Mouse (Mus musculus) cerebellum, postnatal 36 days (tissue): ENCODE measurements at regions not wholly inside any gene's neighbourhood (a gene's known extent, or its start where the extent isn't known, plus 50 kb on each side); places are given as distances from the start of the nearest gene placed in this dataset.
A peak's percentile ranks its signal among the peaks of the same experiment; 100 is the strongest.

Experiments
- DNase-seq, 2 experiments: peaks; one replicate each; pipeline ENCODE4 v3.0.0; 2021 to 2022; ENCODE audit warnings: mixed read lengths in 2 of 2

GRCm38 (mm10) chr2:159168553-159169064, 374.0 kb downstream of the Dhx35 start:
- DNase-seq: no peak

- no peak for DNase-seq
Observed at GRCm38 (mm10) chr2:159196156-159196555, 401.5 kb downstream of the Dhx35 start.

- no peak for DNase-seq
Observed at GRCm38 (mm10) chr2:159232266-159232665, 437.7 kb downstream of the Dhx35 start.

DNA sequence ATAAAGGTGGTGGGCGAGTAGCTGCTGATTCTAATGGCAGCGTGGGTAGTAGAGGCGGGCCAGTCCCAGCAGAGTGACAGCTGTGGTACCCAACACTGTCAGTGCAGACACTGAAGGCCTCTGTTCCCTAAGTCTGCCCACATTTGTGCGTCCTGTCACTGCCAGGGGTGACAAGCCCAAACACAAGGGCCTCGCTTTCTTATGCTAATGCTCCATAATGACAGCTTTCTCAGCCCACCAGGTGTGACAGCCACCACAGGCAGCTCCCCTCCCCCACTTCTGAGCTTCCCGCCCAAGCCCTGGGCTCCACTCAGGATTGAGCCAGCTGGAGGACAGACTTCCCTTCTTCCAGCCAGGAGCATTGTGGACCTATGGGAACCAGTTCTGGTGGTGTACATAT, 440.4 kb downstream of the Dhx35 start:
- no peak for DNase-seq

GRCm38 (mm10) chr2:159250065-159250464, 455.5 kb downstream of the Dhx35 start:
- no peak for DNase-seq

DNA sequence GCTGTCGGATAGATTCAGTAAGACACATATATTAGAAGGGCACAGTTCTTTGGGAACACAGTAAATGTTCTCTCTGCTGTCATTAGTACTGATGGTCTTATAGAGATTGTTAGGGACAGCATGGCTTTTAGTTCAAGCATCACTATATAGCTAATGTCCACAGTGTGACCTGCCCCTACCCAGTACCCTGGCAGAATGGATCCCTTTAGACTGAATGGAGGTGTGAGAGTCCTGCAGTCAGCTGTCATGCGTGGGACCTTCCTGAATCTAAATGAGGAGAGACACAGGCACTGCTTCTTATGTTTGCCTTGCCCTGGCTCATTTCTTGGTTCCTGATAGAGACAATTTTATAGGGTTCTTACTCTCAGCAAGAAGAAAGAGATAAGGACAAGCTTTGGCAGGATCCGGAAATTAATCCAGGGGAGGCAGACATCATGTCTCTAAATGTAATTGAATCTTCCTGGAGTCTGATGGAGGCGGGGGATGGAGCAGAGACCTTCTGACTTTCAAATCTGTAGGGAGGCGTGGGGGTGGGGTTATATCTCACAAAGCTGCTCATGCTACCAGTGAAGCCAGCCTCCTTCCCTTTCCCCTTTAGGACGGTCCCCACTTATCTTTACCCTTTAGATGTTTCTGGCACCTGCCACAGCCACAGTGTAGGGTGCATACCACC, 456.5 kb downstream of the Dhx35 start:
- no peak for DNase-seq

DNA sequence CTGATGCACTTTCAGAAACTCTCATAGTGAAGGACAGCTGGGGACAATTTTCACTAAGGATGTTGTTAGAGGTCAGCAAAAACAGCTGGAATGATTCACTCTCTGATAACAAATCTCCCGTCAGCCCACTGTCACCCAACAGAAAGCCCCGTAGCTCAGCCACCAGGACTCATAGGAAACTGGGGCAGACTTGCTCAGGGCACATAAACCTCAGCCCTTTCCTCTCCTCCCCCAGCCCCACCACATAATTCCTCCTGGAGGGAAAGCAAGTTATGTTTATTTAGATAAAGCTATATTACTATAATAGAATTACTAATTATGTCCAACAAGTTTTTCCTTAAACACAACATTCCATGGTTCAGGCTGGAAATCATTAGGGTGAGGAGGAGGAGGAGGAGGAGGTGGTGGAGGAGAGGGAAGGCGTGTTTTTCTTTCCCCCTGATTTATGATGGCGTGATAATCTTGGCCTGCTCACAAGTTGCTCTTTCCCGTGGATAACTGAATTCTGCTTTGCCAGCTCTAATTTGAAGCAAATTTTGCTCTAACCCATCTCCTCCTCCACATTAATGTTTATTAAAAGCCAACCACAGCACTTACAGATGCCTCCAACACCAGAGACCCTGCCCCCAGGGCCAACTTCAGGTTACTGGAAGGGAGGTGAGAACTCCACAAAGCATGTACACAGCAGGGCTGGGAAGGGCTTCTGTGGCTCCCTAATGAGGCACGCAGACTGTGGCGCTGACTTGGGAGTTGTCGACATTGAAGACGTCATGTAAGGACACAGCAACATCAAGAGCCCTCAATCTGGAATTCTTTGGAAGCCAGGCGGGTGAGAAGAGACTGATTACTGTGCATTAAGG, 475.8 kb downstream of the Dhx35 start:
- no peak for DNase-seq

GRCm38 (mm10) chr2:159278896-159279295, 484.3 kb downstream of the Dhx35 start:
- no peak for DNase-seq

- no peak for DNase-seq
Observed at GRCm38 (mm10) chr2:159281558-159282320, 487.1 kb downstream of the Dhx35 start.

- peak; percentile 26 to 34 for DNase-seq
Observed at GRCm38 (mm10) chr2:159284100-159284499, 489.5 kb downstream of the Dhx35 start.

DNA sequence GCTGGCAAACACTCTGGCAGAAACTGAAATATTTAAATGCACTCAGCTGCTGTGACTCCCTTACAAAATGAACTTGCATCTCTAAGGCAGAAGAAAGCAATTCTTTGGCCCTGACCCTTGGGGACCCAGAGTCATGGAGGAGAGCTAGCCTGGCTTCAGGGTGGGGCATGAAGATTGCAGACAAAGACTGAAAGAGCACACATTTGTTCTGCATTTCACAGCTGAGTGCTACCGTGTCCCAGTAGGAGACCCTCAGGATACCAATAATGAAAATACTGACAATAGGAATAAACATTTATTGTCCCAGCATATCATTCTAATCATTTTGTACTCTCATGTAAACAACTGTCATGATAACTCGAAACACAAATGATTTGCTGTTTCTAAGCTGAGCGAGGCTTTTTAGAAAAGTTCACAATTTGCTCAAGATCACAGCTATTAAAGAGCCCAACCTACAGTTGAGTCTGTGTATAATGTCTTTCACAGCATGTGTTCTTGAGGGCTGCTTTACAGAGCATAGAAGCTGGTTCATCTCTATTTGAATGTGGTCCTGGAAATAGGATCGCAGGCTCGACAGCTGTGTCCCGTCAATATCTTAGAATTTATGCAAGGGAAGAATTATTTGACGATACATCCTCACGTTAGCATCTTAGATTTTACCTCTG, 490.1 kb downstream of the Dhx35 start:
- no peak for DNase-seq

- DNase-seq: peak; percentile 7 to 9
Observed at GRCm38 (mm10) chr2:159287996-159288563, 493.5 kb downstream of the Dhx35 start.

- no peak for DNase-seq
Observed at GRCm38 (mm10) chr2:159290081-159290480, 495.5 kb downstream of the Dhx35 start.

GRCm38 (mm10) chr2:159307001-159307400, 512.4 kb downstream of the Dhx35 start:
- DNase-seq: no peak

DNA sequence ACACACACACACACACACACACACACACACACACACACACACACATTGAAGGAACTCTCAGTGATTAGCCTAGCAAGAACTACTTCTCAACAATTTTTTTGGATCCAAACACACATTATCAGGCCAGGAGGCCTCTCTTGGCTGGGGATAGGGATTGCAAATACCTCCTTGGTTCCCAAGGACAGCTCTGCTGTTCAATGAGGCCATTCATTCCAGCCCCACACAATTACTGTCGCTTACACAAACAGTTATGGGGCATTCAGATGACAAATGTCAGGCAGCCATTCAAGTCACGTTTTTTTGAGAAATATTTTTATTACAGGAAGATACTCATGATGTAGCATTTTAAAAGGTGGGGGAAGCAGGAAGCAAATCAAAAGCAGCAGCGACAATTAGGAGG, 540.1 kb downstream of the Dhx35 start:
- DNase-seq: no peak

DNA sequence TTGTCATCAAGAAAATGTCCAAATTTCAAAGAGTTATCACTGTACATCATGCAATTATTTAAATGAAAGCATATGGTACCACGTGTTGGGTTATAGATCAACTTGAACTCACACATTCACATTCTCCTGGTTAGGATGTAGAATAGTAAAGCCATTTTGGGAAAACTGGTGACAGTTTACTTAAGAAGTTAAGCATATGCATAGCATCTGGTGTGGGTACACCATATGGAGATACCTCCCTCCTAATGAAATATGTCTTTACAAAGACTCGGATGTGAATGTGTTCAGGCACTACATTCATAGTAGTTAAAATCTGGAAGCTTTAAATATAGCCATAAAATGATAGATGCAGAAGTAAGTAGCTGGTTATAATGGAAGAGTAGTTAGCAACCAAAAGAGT, 542.0 kb downstream of the Dhx35 start:
- DNase-seq: no peak

- no peak for DNase-seq
Observed at GRCm38 (mm10) chr2:159343624-159344560, 549.3 kb downstream of the Dhx35 start.

- no peak for DNase-seq
Observed at GRCm38 (mm10) chr2:159354247-159354646, 559.6 kb downstream of the Dhx35 start.

DNA sequence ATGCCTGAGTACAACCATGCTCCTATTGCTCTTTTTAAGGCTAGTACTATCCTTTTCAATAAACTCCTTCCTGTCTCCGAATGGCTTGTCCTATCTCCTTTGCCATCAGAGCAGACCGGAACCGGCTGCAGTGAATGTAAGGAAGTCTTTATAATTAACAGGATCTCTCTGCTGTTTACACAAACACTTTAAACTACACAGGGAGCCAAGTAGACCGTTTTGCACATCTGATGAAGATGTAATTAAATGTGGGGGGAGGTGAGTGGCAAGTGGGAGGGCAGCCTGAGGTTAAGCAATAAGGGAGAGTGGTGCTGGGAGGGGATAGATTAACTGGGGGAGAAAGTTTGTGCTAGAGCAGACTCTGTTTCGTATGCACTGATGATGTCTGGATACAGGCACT, 561.9 kb downstream of the Dhx35 start:
- DNase-seq: no peak

GRCm38 (mm10) chr2:159361371-159361770, 566.8 kb downstream of the Dhx35 start:
- no peak for DNase-seq

DNA sequence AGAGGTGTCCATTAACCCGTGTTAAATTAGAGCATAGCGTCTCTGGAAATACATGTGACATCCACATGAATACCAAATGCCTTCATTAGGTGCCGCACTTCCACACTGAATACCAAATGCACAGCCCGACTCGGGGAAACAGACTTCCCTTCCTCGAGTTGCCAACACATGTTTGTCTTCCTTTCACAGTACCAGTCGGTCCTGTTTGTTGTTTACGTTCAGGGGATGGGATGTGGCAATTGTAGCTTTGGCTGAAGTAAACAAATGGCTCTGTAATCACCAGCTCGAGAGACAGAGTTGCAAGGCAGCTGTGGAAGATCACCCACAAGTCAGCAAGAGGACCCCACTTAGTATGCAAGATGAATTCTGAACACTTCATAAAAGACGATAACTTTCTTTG, 598.3 kb downstream of the Dhx35 start:
- no peak for DNase-seq
